Mouse (Mus musculus) midbrain, embryonic 10.5 days (tissue): Measurements from ENCODE around the gene Chtop. TPM values are rescaled to one million over a fixed set of nuclear protein-coding genes. Genes with fewer than 3 reads are reported as not detected.

Experiments
- DNase-seq: peaks from one replicate; pipeline ENCODE4 v3.0.0-alpha.2; 2017; ENCODE audit warnings: low spot score
- H3K27ac ChIP-seq: fragments of 300-500 bp; sonication (generic); replicated peaks from 2 replicates; pipeline ENCODE4 v1.5.1; 2016; ENCODE audit warnings: mild to moderate bottlenecking
- H3K27me3 ChIP-seq: fragments of 300-500 bp; sonication (generic); 2 replicates; pipeline ENCODE4 v1.6.1; 2016; ENCODE audit warnings: low read depth, mild to moderate bottlenecking; ENCODE audit not compliant: poor library complexity, severe bottlenecking
- H3K36me3 ChIP-seq: fragments of 300-500 bp; sonication (generic); 2 replicates; pipeline ENCODE4 v1.6.1; 2016; ENCODE audit warnings: mild to moderate bottlenecking, moderate library complexity
- H3K4me1 ChIP-seq: fragments of 300-500 bp; sonication (generic); 2 replicates; pipeline ENCODE4 v1.6.1; 2016
- H3K4me3 ChIP-seq: fragments of 300-500 bp; sonication (generic); 2 replicates; pipeline ENCODE4 v1.5.1; 2016; ENCODE audit warnings: mild to moderate bottlenecking, moderate library complexity
- H3K9me3 ChIP-seq: fragments of 300-500 bp; sonication (generic); replicated peaks from 2 replicates; pipeline ENCODE4 v1.6.1; 2016; ENCODE audit warnings: mild to moderate bottlenecking
- WGBS: fragments of 180-500 bp; shearing (Covaris S2); methylation state at CpG from one replicate; pipeline ENCODE4 v1.1.7; 2016; 5-methylcytosine and 5-hydroxymethylcytosine counted together
- polyA plus RNA-seq: library from polyadenylated mRNA; unstranded; fragments of >200 nt; fragmentation: Nextera tagmentation; extraction: Ambion mirVana; gene quantifications from 2 replicates; pipeline ENCODE4 v1.2.1, GENCODE M21; 2016

The Chtop gene
- polyA plus RNA-seq, 1 experiment from 2014 or later = 193 TPM

DNA sequence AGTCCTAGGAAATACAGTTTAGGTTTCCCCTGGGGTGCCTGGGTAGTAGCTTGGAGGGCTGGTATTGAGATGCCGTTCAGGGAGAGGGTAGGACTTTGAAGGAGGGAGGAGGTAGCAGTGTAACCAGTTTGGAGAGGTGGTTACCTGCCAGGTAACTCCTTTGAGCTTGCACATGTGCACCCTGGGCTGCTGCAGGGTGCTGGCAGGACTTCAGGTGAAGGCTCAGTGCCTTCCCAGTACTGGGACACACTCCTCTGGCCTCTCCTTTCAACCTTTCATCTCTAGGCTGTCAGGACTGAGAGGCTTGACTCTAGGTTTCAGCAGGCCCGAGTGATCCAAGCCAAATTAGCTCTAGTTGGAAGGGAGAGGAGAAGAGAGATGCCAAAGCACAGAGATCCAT lies 16.8 kb upstream of the Chtop start:
- Histone ChIP-seq H3K4me3 (no peak overlapping the region), H3K4me1 (no peaks in the 10 kb centered on the region), H3K36me3 (no peaks in the 10 kb centered on the region), H3K27me3 (no peaks in the 10 kb centered on the region), H3K9me3 (no peaks in the 10 kb centered on the region), H3K27ac (no peak overlapping the region)
- no peak for DNase-seq
- 75% methylated on average over 2 of the region's 2 CpGs for WGBS

DNA sequence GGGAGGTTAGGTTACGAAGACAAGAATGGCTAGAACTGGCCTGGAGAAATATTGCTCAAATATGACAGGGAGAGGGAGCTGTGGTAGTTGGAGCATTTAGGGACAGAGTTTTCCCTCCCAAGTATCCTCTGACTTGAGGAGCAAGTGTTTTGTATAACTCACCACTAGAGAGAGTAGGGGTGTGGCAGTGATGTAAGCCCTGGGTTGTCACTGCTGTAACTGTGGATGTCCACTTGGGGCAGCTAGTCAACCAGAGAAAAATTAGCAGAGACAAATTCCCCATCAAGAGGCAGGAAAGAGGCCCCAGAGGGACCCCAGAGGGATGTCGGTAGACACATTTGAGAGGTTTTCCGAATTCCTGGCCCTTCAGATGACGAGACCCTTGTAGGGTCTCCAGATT lies 16.1 kb upstream of the Chtop start:
- Histone ChIP-seq H3K27ac (no peak overlapping the region), H3K9me3 (no peaks in the 10 kb centered on the region), H3K4me1 (no peaks in the 10 kb centered on the region), H3K27me3 (no peaks in the 10 kb centered on the region), H3K4me3 (no peak overlapping the region), H3K36me3 (no peaks in the 10 kb centered on the region)
- 66% methylated on average over 4 of the region's 4 CpGs for WGBS
- no peak for DNase-seq

DNA sequence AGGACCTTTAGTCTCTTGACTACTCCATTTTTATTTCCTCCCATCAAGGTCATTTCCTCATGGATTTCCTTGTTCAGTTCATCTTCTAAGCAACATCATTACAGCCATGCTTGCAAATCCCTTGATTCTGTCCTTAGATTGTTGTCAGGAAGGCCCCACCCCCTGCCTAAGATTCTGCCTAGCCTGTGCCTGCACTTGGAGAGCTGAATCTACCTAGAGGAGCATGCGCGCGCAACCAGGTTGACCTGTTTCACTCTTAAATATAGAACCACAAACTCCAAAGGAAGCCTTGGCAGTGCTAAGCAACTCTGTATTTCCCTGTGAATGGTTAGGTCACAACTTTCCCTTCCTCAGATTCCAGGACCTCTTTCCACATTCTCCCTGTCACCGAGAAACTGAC lies 8.4 kb upstream of the Chtop start:
- no peaks in the 10 kb centered on the region for H3K36me3 ChIP-seq
- DNase-seq = no peak
- H3K27ac ChIP-seq = no peak overlapping the region
- no peak overlapping the region for H3K4me3 ChIP-seq
- no peaks in the 10 kb centered on the region for H3K9me3 ChIP-seq
- peaks cover 23% of the 10 kb centered on the region for H3K4me1 ChIP-seq
- WGBS = 87% methylated on average over 4 of the region's 4 CpGs
- H3K27me3 ChIP-seq = peaks cover 37% of the 10 kb centered on the region

DNA sequence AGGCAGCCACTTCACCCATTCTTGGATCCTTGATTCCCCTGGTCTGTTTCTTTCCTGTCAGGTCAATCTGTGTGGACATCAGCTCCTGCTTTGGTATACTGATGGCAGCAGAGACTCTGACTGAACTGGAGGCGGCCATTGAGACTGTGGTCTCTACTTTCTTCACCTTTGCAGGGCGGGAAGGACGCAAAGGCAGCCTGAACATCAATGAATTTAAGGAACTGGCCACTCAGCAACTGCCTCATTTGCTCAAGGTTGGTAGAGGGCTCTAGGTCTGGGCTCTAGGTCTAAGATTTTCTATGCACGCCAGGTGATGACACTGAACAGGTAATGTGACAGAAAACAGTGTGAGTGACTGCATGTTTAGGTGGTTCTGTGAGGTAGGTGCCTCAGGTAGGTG lies 6.5 kb upstream of the Chtop start:
- Histone ChIP-seq H3K27ac (no peak overlapping the region), H3K27me3 (peaks cover 54% of the 10 kb centered on the region), H3K4me3 (no peak overlapping the region), H3K9me3 (no peaks in the 10 kb centered on the region), H3K36me3 (no peaks in the 10 kb centered on the region), H3K4me1 (peaks cover 23% of the 10 kb centered on the region)
- WGBS = 87% methylated on average over 4 of the region's 4 CpGs
- DNase-seq = no peak

DNA sequence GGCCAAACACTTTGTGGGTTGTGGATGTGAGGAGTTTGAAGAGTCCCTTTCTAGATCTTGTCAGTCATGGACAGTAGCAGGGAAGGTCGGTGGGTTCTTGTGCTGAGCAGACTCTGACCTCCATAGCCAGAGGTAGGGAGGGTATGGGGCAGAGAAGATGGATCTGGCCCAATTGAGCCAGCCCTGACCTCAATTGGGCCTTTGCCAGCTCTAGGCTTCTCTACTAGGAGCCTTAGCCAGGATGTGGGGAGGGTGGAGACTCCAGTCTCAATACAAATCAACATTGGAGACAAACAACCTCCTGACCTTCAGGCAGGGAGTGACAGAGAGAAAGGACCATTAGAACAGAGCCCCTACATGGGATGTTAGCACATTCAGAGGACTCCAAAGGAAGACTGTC lies 5.9 kb upstream of the Chtop start:
- peaks cover 54% of the 10 kb centered on the region for H3K27me3 ChIP-seq

DNA sequence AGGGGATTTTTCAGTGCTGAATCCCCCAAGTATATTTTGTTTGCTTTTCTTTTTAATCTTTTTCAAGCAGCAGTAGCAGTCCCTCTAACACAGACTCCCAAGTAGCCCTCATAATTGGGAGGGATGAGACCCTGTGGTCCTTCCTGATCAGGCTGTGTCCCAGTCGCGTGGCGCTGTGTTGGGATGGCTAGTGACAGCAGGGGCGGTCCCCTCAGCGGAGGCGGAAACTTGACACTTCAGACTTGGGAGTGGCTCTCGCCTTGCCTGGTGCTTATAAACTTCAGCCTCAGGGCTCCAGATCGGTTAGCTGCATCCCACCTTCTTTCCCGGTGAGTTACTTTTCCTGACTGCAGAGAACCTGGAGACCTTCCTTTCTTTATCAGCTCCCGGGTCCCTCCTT lies 5.4 kb upstream of the Chtop start:
- Histone ChIP-seq H3K9me3 (no peaks in the 10 kb centered on the region), H3K4me3 (peak overlapping the region; percentile 57), H3K27me3 (peaks cover 54% of the 10 kb centered on the region), H3K36me3 (no peaks in the 10 kb centered on the region), H3K27ac (peak overlapping the region; percentile 49; the same call in 1 of the 2 replicates), H3K4me1 (peaks cover 24% of the 10 kb centered on the region)
- under 1% methylated on average over 10 of the region's 10 CpGs for WGBS
- peak; percentile 73 for DNase-seq

More for the DNA sequence above, 5.9 kb upstream of the Chtop start:
- no peaks in the 10 kb centered on the region for H3K36me3 ChIP-seq
- H3K9me3 ChIP-seq = no peaks in the 10 kb centered on the region
- peaks cover 23% of the 10 kb centered on the region for H3K4me1 ChIP-seq
- WGBS = 57% methylated on average over 1 of the region's 1 CpGs
- H3K27ac ChIP-seq = no peak overlapping the region
- no peak for DNase-seq
- H3K4me3 ChIP-seq = peak overlapping the region; percentile 57

DNA sequence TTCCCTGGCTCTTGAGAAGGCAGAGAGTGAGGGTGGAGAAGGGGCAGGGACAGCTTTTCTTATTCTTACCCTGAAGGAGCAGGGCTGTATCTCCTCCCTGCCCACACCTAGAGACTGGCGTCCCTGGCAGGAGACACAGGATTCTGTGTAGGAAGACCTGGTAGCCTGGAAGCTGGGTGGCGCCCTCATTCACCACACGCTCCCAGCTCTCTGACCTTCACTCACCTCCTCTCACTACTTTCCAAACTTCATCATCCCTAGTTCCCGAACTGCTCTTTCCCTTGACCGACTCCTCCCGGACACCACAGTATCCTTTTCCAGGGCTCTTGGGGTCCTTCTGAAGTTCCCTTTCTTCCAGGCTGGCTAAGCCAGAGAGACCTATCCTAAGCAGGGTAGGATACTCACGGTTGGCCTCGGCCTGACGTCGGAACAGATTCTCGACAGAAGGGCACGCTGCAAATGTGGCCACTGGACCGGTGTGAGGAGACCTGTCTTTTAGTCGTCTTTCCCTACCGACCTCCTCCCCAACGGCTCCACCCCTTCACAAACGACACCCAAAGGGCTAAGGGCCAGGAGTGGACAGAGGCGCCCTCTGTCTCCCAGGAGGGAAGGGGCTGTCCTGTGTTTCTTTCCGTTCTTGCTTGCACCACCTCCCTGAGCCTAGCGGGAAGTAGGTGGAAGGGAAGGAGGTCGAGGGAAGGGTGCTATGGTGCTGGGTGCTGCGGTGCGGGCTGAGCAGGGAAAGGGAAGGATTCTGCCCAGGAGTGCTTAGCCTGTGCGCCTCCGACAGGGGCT lies 4.7 kb upstream of the Chtop start, which contains the start of the genes S100a1 and S100a13:
S100a1 (minus strand) TSS at position 597 of the 795 bp plus-strand sequence.
S100a13 (plus strand) TSS at position 640 of the 795 bp plus-strand sequence.
- WGBS = 5% methylated on average over 25 of the region's 25 CpGs
- Histone ChIP-seq H3K27ac (peak within 1 kb of the TSS; percentile 49; the same call in 1 of the 2 replicates), H3K36me3 (no peaks in the 10 kb centered on the region), H3K27me3 (peaks cover 54% of the 10 kb centered on the region), H3K4me1 (peaks cover 26% of the 10 kb centered on the region), H3K4me3 (peak within 1 kb of the TSS; percentile 57), H3K9me3 (no peaks in the 10 kb centered on the region)
- DNase-seq = peak; percentile 43

DNA sequence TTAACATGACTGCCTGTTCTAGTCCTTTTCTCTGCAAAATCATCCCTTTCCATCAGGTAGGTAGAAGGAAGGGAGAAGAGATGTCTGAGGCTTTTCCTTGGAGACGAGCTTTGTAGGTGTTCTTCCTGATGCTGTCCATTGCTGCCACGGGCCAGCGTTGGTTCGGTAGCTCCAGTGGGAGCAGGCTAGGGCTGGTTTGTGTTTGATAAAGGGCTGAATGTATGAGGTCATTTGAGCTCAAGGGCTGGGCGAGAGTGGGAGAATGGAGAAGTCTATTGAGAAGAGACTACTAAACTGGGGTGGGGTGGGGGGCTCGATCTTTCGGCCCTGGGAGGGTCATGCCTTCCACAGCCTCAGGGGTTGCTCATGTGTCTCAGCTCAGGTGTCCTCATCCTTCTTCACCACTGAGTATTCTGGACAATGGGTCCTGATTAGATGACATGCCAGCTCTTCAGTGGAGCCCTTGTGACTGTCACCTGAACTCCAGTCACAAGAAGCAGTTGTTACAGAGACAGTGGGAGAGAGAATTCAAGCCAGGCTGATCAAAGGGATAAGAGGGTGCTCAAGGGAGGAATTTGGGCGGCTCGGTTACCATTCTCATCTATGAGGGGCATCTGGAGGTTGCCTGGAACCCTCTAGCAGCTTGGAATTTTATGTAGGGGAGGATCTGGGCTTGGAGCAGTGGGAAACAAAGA lies 3.8 kb upstream of the Chtop start:
- Histone ChIP-seq H3K4me3 (no peak overlapping the region), H3K36me3 (no peaks in the 10 kb centered on the region), H3K27me3 (peaks cover 54% of the 10 kb centered on the region), H3K4me1 (peaks cover 28% of the 10 kb centered on the region), H3K27ac (no peak overlapping the region), H3K9me3 (no peaks in the 10 kb centered on the region)
- WGBS = 79% methylated on average over 9 of the region's 9 CpGs
- no peak for DNase-seq

DNA sequence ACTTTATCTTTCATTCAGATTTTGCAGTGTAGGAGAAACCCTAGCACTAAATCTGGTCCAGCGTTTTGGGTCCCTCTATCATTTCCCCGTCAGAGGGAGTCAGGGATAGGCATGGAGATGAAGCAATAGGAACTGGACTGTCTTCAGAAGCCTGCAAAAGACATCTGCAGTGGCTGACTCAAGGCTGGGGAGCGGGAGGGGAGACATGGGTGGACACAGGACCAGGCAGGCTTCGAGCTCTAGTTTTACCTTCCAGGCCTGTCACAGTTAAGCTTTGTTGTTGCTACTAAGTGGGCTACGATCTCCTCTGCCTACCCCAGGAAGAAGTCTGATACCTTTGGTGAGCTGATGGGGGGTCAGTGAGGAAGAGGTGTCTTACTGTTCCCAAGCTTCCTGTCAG lies 3.0 kb upstream of the Chtop start:
- Histone ChIP-seq H3K4me1 (peaks cover 36% of the 10 kb centered on the region), H3K4me3 (no peak overlapping the region), H3K36me3 (peaks cover 5% of the 10 kb centered on the region), H3K9me3 (no peaks in the 10 kb centered on the region), H3K27me3 (peaks cover 54% of the 10 kb centered on the region), H3K27ac (no peak overlapping the region)
- 83% methylated on average over 5 of the region's 5 CpGs for WGBS
- no peak for DNase-seq

DNA sequence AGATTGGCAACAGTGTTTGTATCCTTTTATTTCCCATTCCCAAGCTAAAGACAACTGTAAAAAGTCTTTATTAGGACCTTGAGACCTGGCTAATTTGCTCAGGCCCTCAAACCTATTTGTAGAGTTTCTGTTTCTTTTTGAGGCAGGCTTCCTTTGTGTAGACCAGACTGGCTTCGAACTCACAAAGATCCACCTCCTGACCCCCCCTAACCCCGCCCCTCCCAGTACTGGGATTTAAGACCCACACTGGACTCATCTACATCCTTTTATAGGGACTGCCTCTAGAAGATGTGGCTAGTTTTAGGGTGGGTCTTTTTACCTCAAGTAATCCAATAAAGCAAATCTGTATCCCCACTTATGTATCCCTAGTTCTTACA lies 437 bp upstream of the Chtop start:
- 25% methylated on average over 2 of the region's 2 CpGs for WGBS
- peaks cover 33% of the 10 kb centered on the region for H3K4me1 ChIP-seq
- H3K27ac ChIP-seq = peak overlapping the region; percentile 100
- peaks cover 37% of the 10 kb centered on the region for H3K27me3 ChIP-seq
- H3K9me3 ChIP-seq = no peaks in the 10 kb centered on the region
- peaks cover 30% of the 10 kb centered on the region for H3K36me3 ChIP-seq
- H3K4me3 ChIP-seq = peak overlapping the region; percentile 99
- DNase-seq = peak; percentile 34

DNA sequence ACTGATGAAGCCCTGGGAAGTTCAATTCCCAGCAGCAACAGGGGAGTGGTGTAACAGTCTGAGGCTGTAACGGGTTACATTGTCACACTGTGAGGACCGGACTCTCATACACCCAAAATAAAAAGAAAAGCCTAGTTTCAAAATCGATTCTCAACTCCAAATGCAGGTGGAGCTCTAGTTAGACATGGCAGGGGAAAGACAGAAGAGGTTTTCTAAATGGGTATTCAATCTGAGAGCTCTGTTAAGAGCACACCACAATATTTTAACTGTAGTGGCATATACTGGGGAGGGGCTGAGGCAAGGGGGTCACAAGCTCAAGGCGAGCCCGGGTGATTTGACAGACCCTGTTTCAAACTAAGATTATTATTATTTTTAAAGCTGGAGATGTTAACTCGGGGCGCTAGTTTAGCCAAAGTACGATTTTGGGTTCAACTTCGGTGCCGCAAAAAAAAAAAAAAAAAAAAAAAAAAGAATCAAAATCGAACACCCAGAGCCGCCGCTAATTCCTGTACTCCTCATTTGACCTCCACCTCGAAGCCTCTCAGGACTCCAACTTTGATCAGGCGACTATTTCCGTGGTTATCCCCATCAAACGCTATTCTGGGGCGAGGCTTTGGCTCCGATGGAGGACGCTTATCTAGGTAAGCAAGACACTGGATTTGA lies 880 bp downstream of the Chtop start:
- 5% methylated on average over 20 of the region's 20 CpGs for WGBS
- no peak for DNase-seq
- Histone ChIP-seq H3K9me3 (no peaks in the 10 kb centered on the region), H3K27me3 (peaks cover 24% of the 10 kb centered on the region), H3K27ac (peak overlapping the region; percentile 100), H3K4me3 (peak overlapping the region; percentile 99), H3K36me3 (peaks cover 44% of the 10 kb centered on the region), H3K4me1 (peaks cover 20% of the 10 kb centered on the region)

DNA sequence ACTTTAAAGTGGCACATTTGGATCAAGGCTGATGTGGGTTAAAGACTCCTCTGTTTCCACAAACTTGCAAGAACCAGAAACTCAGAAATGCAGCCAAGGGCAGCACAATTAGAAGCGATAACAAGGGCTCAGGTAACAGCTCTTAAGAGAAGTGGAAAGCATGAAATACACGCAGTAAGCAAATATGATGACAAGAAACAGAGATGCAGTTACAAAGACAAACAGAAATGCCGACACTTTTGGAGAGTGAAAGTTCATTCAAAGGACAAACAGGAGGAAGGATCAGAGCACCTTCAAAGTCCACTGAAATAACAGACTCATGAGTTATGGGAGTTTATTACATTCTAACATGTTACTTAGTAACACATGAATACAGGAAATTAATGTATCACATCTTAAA lies 2.9 kb downstream of the Chtop start:
- WGBS = 93% methylated on average over 3 of the region's 3 CpGs
- no peak overlapping the region for H3K4me3 ChIP-seq

More for the DNA sequence above, 2.9 kb downstream of the Chtop start:
- Histone ChIP-seq H3K9me3 (no peaks in the 10 kb centered on the region), H3K4me1 (peaks cover 17% of the 10 kb centered on the region), H3K27ac (no peak overlapping the region), H3K27me3 (0 out of 2 replicates have a peak, but pooled peaks cover 5% of the 10 kb centered on the region), H3K36me3 (peaks cover 64% of the 10 kb centered on the region)
- no peak for DNase-seq
